In the genomic region with DNA sequence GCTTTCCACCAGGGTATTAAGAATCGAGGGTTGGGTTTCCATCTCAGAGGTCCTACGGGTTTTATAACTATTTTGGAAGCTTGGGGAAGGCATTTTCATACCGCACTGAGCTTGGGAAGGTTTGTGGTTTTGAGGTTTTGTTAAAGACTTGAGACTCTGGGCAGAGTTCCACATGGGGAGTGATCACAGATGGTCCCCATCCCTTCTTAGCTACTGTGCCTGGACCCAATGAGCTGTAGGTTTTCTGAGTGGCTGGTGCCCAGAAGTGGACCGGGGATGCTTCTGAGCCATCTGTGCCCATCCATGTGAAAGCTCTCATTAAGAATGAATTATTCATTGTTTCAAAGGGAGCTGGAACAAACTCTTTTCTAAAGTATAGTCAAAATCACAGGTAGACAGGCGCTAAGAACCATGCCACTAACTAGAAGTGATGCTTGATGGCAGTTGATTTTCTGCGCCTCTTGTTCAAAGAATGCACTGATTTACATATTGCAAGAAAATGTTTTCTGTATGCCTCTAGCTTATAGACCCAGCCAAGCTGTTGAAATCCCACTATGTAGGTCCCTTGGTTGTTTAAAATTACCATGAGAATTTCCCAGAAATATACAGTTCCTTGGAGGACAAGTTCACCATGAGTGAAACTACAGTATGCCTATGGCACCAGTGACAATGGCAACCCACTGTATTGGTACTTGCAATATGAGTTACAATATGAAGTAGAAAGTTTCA, we compare ENCODE assay signal across 12 mouse cellular contexts.
DNase-seq lines count a peak whose midpoint lies in the region; ATAC-seq and TF ChIP-seq lines count a peak whose summit lies in the region.
"Had no signal": no experiment of that assay in that cellular context is flagged by ENCODE, and none has a peak within 500 bp of the region (broad histone marks: within the 10 kb centered on the region; RNA-seq: fewer than 3 reads in every experiment).

No protein-coding gene starts in this region.

- TF ChIP-seq POLR2A in cerebellum, adult 2 months (IDR thresholded peaks at IDR 0.05; ENCODE audit: borderline replicate concordance, insufficient read depth, low read length): no peak

- H3K27ac ChIP-seq in forebrain, embryonic 15.5 days (replicated peaks): peak overlapping the region; percentile 41
- H3K27ac ChIP-seq in forebrain, embryonic 10.5 days: no peak overlapping the region
- peak overlapping the region; percentile 68; the same call in 1 of the 2 replicates for H3K27ac ChIP-seq in cerebellum, adult 2 months (ENCODE audit: insufficient read depth, low read length)
- no peak overlapping the region for H3K27ac ChIP-seq in heart, embryonic 11.5 days (ENCODE audit: low read depth, low read length)
- H3K27ac ChIP-seq: heart, embryonic 13.5 days; limb, embryonic 13.5 days had no signal

- 77% methylated on average over 6 of the region's 6 CpGs for WGBS in forebrain, embryonic 15.5 days
- WGBS in forebrain, embryonic 10.5 days: 89% methylated on average over 6 of the region's 6 CpGs
- 10% methylated on average over 6 of the region's 6 CpGs for WGBS in cerebellum, adult 2 months
- 79% methylated on average over 6 of the region's 6 CpGs for WGBS in heart, embryonic 11.5 days (ENCODE audit: insufficient replicate concordance)

- no peak overlapping the region for H3K9ac ChIP-seq in forebrain, embryonic 15.5 days (replicated peaks)
- H3K9ac ChIP-seq in heart, embryonic 11.5 days (ENCODE audit: low read depth, low read length): no peak overlapping the region
- H3K9ac ChIP-seq: heart, embryonic 13.5 days; limb, embryonic 13.5 days had no signal

- no peak; the same call in 1 of the 2 replicates for TF ChIP-seq CTCF in cerebellum, adult 2 months (IDR thresholded peaks at IDR 0.05; ENCODE audit: borderline replicate concordance, insufficient read depth, low read depth, low read length)

- intact Hi-C loops in left cerebral cortex, postnatal 4 days (cut with DNase I): no loop called here

- ATAC-seq in forebrain, embryonic 15.5 days (replicated peaks): peak; percentile 94
- ATAC-seq in heart, embryonic 11.5 days (replicated peaks; ENCODE audit: insufficient number of reproducible peaks, low FRiP score, low TSS enrichment): no peak

- no peak overlapping the region for H3K4me3 ChIP-seq in forebrain, embryonic 15.5 days
- no peak overlapping the region for H3K4me3 ChIP-seq in forebrain, embryonic 10.5 days
- no peak overlapping the region for H3K4me3 ChIP-seq in cerebellum, adult 2 months (replicated peaks; ENCODE audit: insufficient read depth, low read depth, low read length)
- no peak overlapping the region for H3K4me3 ChIP-seq in heart, embryonic 11.5 days (ENCODE audit: low read depth, low read length)
- H3K4me3 ChIP-seq: heart, embryonic 13.5 days; limb, embryonic 13.5 days had no signal

- no peaks in the 10 kb centered on the region for H3K9me3 ChIP-seq in forebrain, embryonic 15.5 days
- H3K9me3 ChIP-seq in forebrain, embryonic 10.5 days: no peaks in the 10 kb centered on the region
- no peaks in the 10 kb centered on the region for H3K9me3 ChIP-seq in heart, embryonic 11.5 days (replicated peaks; ENCODE audit: control insufficient read depth, low read length)
- H3K9me3 ChIP-seq: heart, embryonic 13.5 days; limb, embryonic 13.5 days had no signal

- no peaks in the 10 kb centered on the region; the same call in 1 of the 2 replicates for H3K36me3 ChIP-seq in forebrain, embryonic 15.5 days
- H3K36me3 ChIP-seq in forebrain, embryonic 10.5 days (replicated peaks): no peaks in the 10 kb centered on the region
- no peaks in the 10 kb centered on the region for H3K36me3 ChIP-seq in heart, embryonic 11.5 days (ENCODE audit: control insufficient read depth, insufficient read depth, low read length)
- H3K36me3 ChIP-seq: heart, embryonic 13.5 days; limb, embryonic 13.5 days had no signal

- no peaks in the 10 kb centered on the region for H3K27me3 ChIP-seq in forebrain, embryonic 15.5 days
- H3K27me3 ChIP-seq in forebrain, embryonic 10.5 days (ENCODE audit: poor library complexity, severe bottlenecking): no peaks in the 10 kb centered on the region
- no peaks in the 10 kb centered on the region for H3K27me3 ChIP-seq in cerebellum, adult 2 months (ENCODE audit: control insufficient read depth, insufficient read depth, low read length)
- H3K27me3 ChIP-seq in heart, embryonic 11.5 days (ENCODE audit: control insufficient read depth, insufficient read depth, low read length): no peaks in the 10 kb centered on the region
- H3K27me3 ChIP-seq: heart, embryonic 13.5 days; limb, embryonic 13.5 days had no signal

- no peak overlapping the region for H3K4me2 ChIP-seq in forebrain, embryonic 15.5 days (replicated peaks)
- no peak overlapping the region for H3K4me2 ChIP-seq in heart, embryonic 11.5 days
- H3K4me2 ChIP-seq: heart, embryonic 13.5 days; limb, embryonic 13.5 days had no signal

- no peak for DNase-seq in forebrain, embryonic 10.5 days (ENCODE audit: extremely low spot score, low spot score)
- peak; percentile 86 to 97 for DNase-seq in cerebellum, adult 2 months
- peak; percentile 17 to 20 for DNase-seq in frontal cortex, postnatal 25 days (ENCODE audit: low spot score in 2 of 2)
- DNase-seq in left cerebral cortex, postnatal 4 days: peak; percentile 76
- DNase-seq in spleen, postnatal 10 days (ENCODE audit: low spot score in 2 of 2): no peak
- no peak for DNase-seq in gastrocnemius, postnatal 4 days (ENCODE audit: low spot score in 2 of 2)
- DNase-seq: kidney, adult 11 months; lung, postnatal 10 days had no signal

- H3K4me1 ChIP-seq in forebrain, embryonic 15.5 days: no peaks in the 10 kb centered on the region
- H3K4me1 ChIP-seq in forebrain, embryonic 10.5 days: no peaks in the 10 kb centered on the region
- H3K4me1 ChIP-seq in cerebellum, adult 2 months (ENCODE audit: control insufficient read depth, insufficient read depth, low read length): peaks cover 30% of the 10 kb centered on the region
- H3K4me1 ChIP-seq in heart, embryonic 11.5 days (ENCODE audit: control insufficient read depth, insufficient read depth, low read length): no peaks in the 10 kb centered on the region
- H3K4me1 ChIP-seq: heart, embryonic 13.5 days; limb, embryonic 13.5 days had no signal

Comparison
In these comparisons a context has a peak if more than half of its experiments do, and no peak if none do; other contexts are left out.
1. H3K27ac ChIP-seq: peak in forebrain, embryonic 15.5 days (single experiment) and cerebellum, adult 2 months (single experiment); none in forebrain, embryonic 10.5 days (single experiment) and heart, embryonic 11.5 days (single experiment).
2. DNase-seq: peak in cerebellum, adult 2 months (2 of 2), frontal cortex, postnatal 25 days (2 of 2) and left cerebral cortex, postnatal 4 days (single experiment); none in forebrain, embryonic 10.5 days (single experiment), spleen, postnatal 10 days (0 of 2) and gastrocnemius, postnatal 4 days (0 of 2).